Mouse (Mus musculus) MEL (cell line): ENCODE measurements around the gene Aldh9a1.
"Not testable (repeated sequence)": the region's sequence is repeated elsewhere in the genome, so short reads cannot be mapped to it uniquely, and the experiment has no call there.

Source experiments
- CHD1 ChIP-seq: IDR thresholded peaks from 2 replicates; pipeline ENCODE4 v1.6.1; 2012; ENCODE audit warnings: low read depth, mild to moderate bottlenecking, inconsistent platforms, low read length, improper control_type of control experiment
- CTCF ChIP-seq, 3 experiments: IDR thresholded peaks in 2 of 3; conservative IDR thresholded peaks in 1 of 3; 2 replicates each; pipeline ENCODE4 v1.5.1; 2011 to 2012; ENCODE audit warnings: low read length in 3 of 3, low read depth in 2 of 3, mild to moderate bottlenecking in 2 of 3, improper control_type of control experiment in 1 of 3, inconsistent platforms in 1 of 3, mixed read lengths in 1 of 3, moderate library complexity in 1 of 3; ENCODE audit not compliant: control insufficient read depth in 1 of 3, insufficient read depth in 1 of 3, poor library complexity in 1 of 3, severe bottlenecking in 1 of 3
- E2F4 ChIP-seq: IDR thresholded peaks from 2 replicates; pipeline ENCODE4 v1.6.1; 2011; ENCODE audit warnings: low read depth, low read length, improper control_type of control experiment, borderline replicate concordance
- EP300 ChIP-seq, 2 experiments: IDR thresholded peaks; 2 replicates each; pipeline ENCODE4 v1.6.1; 2011; ENCODE audit warnings: improper control_type of control experiment in 2 of 2, low read length in 2 of 2, low read depth in 1 of 2, mild to moderate bottlenecking in 1 of 2
- MEF2A ChIP-seq: IDR thresholded peaks from 2 replicates; pipeline ENCODE4 v1.6.1; 2014; ENCODE audit warnings: low read depth, mild to moderate bottlenecking, inconsistent platforms, low read length, improper control_type of control experiment; ENCODE audit not compliant: poor library complexity, insufficient replicate concordance, severe bottlenecking; ENCODE audit errors: extremely low read depth
- POLR2A ChIP-seq, 2 experiments: IDR thresholded peaks; 2 replicates each; pipeline ENCODE4 v1.6.1; 2011 to 2012; ENCODE audit warnings: low read length in 2 of 2, mild to moderate bottlenecking in 2 of 2, control low read depth in 1 of 2, improper control_type of control experiment in 1 of 2, low read depth in 1 of 2, moderate library complexity in 1 of 2; ENCODE audit not compliant: control insufficient read depth in 1 of 2, insufficient read depth in 1 of 2, poor library complexity in 1 of 2
- RCOR1 ChIP-seq: IDR thresholded peaks from 2 replicates; pipeline ENCODE4 v1.6.1; 2012; ENCODE audit warnings: low read depth, mild to moderate bottlenecking, inconsistent platforms, low read length, improper control_type of control experiment
- USF1 ChIP-seq: IDR thresholded peaks from 2 replicates; pipeline ENCODE4 v1.6.1; 2014; ENCODE audit warnings: low read depth, mild to moderate bottlenecking, inconsistent platforms, low read length, improper control_type of control experiment, moderate library complexity

DNA sequence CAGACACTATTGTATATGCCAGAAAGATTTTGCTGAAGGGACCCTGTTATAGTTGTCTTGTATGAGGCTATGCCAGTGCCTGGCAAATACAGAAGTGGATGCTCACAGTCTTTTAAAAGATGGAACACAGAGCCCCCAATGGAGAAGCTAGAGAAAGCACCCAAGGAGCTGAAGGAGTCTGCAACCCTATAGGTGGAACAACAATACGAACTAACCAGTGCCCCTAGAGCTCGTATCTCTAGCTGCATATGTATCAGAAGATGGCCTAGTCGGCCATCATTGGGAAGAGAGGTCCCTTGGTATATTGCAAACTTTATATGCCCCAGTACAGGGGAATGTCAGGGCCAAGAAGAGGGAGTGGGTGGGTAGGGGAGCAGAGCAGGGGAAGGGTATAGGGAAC, 585 bp upstream of the Aldh9a1 start:
- not testable (repeated sequence) for TF ChIP-seq POLR2A (IDR thresholded peaks at IDR 0.05; ENCODE audit: control insufficient read depth in 1 of 2, insufficient read depth in 1 of 2, low read depth in 1 of 2, low read length in 2 of 2, poor library complexity in 1 of 2); E2F4; CTCF (IDR thresholded peaks at IDR 0.05 in 2 of 3, conservative IDR thresholded peaks at IDR 0.05 in 1 of 3; ENCODE audit: control insufficient read depth in 1 of 3, insufficient read depth in 1 of 3, low read depth in 2 of 3, low read length in 3 of 3, poor library complexity in 1 of 3, severe bottlenecking in 1 of 3); CHD1; RCOR1; EP300 (IDR thresholded peaks at IDR 0.05; ENCODE audit: low read depth in 1 of 2, low read length in 2 of 2); MEF2A; USF1
